Mouse (Mus musculus) B cell, adult 2 months (primary cell): ENCODE measurements around the gene Klf2.

Experiments
- DNase-seq, 2 experiments: peaks; one replicate each; pipeline ENCODE4 v3.0.0; 2022

The Klf2 gene

GRCm38 (mm10) chr8:72306913-72307312 is 11.9 kb upstream of the Klf2 start:
- no peak for DNase-seq

- no peak for DNase-seq
Observed at GRCm38 (mm10) chr8:72308276-72308675, 10.6 kb upstream of the Klf2 start.

GRCm38 (mm10) chr8:72310849-72311506 is 7.9 kb upstream of the Klf2 start:
- peak; percentile 42 to 55 for DNase-seq

GRCm38 (mm10) chr8:72312926-72313518 is 5.8 kb upstream of the Klf2 start:
- DNase-seq = no peak

GRCm38 (mm10) chr8:72316053-72316695 is 2.7 kb upstream of the Klf2 start:
- DNase-seq = peak; percentile 49 to 58

- DNase-seq = peak; percentile 60 to 65
Observed at GRCm38 (mm10) chr8:72317741-72318301, 1.0 kb upstream of the Klf2 start.

GRCm38 (mm10) chr8:72319397-72319796 is 564 bp downstream of the Klf2 start:
- DNase-seq = no peak

GRCm38 (mm10) chr8:72319921-72320802 is 1.3 kb downstream of the Klf2 start:
- peak; percentile 72 to 73 for DNase-seq

- DNase-seq = peak; percentile 66 to 73
Observed at GRCm38 (mm10) chr8:72320803-72321583, 2.2 kb downstream of the Klf2 start.

- DNase-seq = peak; percentile 78 to 81
Observed at GRCm38 (mm10) chr8:72321635-72322441, 3.0 kb downstream of the Klf2 start.

- peak; percentile 87 to 89 for DNase-seq
Observed at GRCm38 (mm10) chr8:72322471-72322889, 3.6 kb downstream of the Klf2 start.

GRCm38 (mm10) chr8:72323131-72323725 is 4.4 kb downstream of the Klf2 start:
- peak; percentile 64 to 73 for DNase-seq

GRCm38 (mm10) chr8:72324036-72324706 is 5.3 kb downstream of the Klf2 start:
- peak; percentile 56 to 65 for DNase-seq

GRCm38 (mm10) chr8:72324708-72325107 is 5.9 kb downstream of the Klf2 start:
- DNase-seq = peak; percentile 48 to 60

GRCm38 (mm10) chr8:72329116-72329515 is 10.3 kb downstream of the Klf2 start:
- no peak for DNase-seq

- no peak for DNase-seq
Observed at GRCm38 (mm10) chr8:72330806-72331516, 12.1 kb downstream of the Klf2 start.

- DNase-seq = no peak
Observed at GRCm38 (mm10) chr8:72331631-72332030, 12.8 kb downstream of the Klf2 start.

- no peak for DNase-seq
Observed at GRCm38 (mm10) chr8:72333429-72334143, 14.8 kb downstream of the Klf2 start.
